Mouse (Mus musculus): ENCODE measurements at regions not wholly inside any gene's neighbourhood (a gene's known extent, or its start where the extent isn't known, plus 50 kb on each side); places are given as distances from the start of the nearest gene placed in this dataset.

DNA sequence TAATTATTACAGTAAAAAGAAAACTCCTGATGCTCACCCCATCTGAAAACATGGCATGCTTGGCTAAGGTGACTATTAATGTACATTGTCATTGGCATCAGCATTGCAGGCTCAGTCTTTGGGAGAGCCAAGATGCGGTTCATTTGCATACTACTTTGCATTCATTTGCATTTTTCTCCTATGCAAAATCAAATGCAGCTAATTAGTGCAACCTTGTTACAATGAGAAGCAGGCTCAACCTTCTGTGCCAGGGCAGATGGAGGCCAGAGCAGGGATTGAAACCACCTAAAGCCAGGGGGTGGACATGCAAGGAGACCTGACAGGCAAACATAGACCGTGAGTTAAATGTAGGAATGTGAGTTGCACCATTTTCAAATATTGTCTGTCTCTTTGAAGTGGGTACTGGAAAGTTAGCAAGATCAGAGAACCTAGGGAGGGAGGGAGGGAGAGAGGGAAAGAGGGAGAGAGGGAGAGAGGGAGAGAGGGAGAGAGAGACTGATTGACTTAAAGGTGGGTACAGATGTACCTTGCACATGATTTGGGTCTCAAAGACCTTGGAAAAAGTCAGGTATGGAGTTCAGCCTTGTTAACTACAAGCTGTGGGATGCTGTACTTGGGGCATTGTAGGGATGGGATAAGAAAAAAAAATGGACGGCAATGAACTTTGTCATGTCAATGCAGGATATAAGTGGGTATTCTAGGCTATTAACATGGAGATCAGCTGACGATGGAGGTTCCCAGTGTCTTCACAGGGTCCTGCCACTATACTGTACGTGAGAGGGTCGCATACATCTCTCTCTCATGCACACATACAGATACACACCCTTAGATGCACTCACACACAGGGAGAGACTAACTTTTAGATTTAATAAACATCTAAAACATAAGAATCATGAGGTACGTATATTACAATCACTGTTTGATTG lies 1362.1 kb upstream of the A1bg start:
- 94% methylated on average over 7 of the region's 7 CpGs for WGBS
- H3K36me3 ChIP-seq (ENCODE audit: insufficient read depth, low read length) = no peaks in the 10 kb centered on the region
- ATAC-seq (replicated peaks; ENCODE audit: low FRiP score, low read depth) = no peak
- no peak overlapping the region for H3K4me3 ChIP-seq (replicated peaks; ENCODE audit: low read depth, low read length)
- no peak overlapping the region for H3K4me2 ChIP-seq (ENCODE audit: low read length)
- no peaks in the 10 kb centered on the region for H3K9me3 ChIP-seq (replicated peaks; ENCODE audit: low read length)
- no peak overlapping the region for H3K9ac ChIP-seq (ENCODE audit: low read depth, low read length)
- no peak for DNase-seq (ENCODE audit: low spot score)
- H3K4me1 ChIP-seq (replicated peaks; ENCODE audit: insufficient read depth, low read length) = peaks cover 15% of the 10 kb centered on the region; the same call in 1 of the 2 replicates
- no peak overlapping the region for H3K27ac ChIP-seq
- no peaks in the 10 kb centered on the region for H3K27me3 ChIP-seq (ENCODE audit: insufficient read depth, low read length)
- TF ChIP-seq CTCF (IDR thresholded peaks at IDR 0.05; ENCODE audit: low read depth) = no peak

DNA sequence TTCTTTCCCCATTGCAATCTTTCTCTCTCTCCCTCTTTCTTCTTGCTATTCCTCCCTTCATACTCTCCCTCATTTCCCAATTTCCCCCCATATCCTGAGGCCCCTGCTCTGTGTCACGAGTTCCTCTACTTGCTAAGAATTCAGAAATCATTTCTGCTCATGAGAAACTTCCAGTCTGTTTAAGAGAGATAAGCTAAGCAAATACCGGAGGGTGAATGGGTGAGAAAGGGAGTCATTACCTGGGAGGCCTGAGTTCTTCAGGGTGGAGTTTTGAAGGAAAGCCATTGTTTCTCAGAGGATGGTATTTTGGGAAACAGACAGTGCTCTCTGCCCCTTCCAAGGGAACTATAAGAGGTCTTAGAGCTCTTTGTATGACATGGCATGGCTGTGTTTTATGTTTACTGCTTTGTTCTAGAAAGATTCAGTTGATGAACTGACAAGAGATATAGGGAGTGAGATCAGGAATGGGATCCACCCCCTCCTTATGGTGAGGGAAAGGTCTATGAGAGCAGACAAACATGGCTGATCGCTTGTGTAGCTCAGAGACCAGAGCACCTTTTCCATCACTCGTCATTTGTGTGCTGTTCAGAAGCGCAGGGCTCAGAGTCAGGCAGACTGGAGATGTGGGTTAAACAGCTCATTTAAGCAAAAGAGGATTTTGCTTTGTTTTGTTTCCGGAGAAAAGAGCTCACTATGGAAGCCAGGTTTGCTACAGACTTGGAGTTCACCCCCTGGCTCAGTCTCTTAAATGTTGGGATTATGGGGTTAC lies 1361.0 kb upstream of the A1bg start:
- no peak for ATAC-seq (replicated peaks; ENCODE audit: low FRiP score, low read depth)
- H3K9me3 ChIP-seq (replicated peaks; ENCODE audit: low read length) = no peaks in the 10 kb centered on the region
- TF ChIP-seq CTCF (IDR thresholded peaks at IDR 0.05; ENCODE audit: low read depth) = no peak
- no peaks in the 10 kb centered on the region for H3K36me3 ChIP-seq (ENCODE audit: insufficient read depth, low read length)
- WGBS = 78% methylated on average over 6 of the region's 6 CpGs
- peaks cover 15% of the 10 kb centered on the region; the same call in 1 of the 2 replicates for H3K4me1 ChIP-seq (replicated peaks; ENCODE audit: insufficient read depth, low read length)
- H3K27me3 ChIP-seq (ENCODE audit: insufficient read depth, low read length) = no peaks in the 10 kb centered on the region
- H3K27ac ChIP-seq = no peak overlapping the region
- no peak overlapping the region for H3K9ac ChIP-seq (ENCODE audit: low read depth, low read length)
- H3K4me2 ChIP-seq (ENCODE audit: low read length) = no peak overlapping the region
- DNase-seq (ENCODE audit: low spot score) = no peak
- H3K4me3 ChIP-seq (replicated peaks; ENCODE audit: low read depth, low read length) = no peak overlapping the region

DNA sequence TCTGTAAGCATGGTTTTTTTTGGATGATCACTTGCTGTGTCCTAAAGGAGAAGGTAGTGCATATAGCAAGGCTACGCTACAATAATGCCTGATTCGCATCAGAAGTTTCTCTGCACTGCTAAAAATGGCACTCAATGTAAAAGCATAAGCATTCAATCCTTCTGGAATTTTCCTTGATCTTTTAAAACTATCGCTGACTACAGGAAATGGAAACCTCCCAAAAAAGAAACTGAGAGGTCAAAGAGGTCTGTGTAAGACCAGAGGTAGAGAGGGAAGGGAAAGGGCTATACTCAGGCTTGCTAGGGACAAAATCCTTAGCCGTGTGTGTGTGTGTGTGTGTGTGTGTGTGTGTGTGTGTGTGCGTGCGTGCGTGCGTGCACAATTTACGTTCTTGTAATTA lies 1359.8 kb upstream of the A1bg start:
- H3K9ac ChIP-seq (ENCODE audit: low read depth, low read length) = no peak overlapping the region
- H3K4me3 ChIP-seq (replicated peaks; ENCODE audit: low read depth, low read length) = no peak overlapping the region
- DNase-seq (ENCODE audit: low spot score) (peak; percentile 61), ATAC-seq (replicated peaks; ENCODE audit: low FRiP score, low read depth) (no peak)
- no peaks in the 10 kb centered on the region for H3K36me3 ChIP-seq (ENCODE audit: insufficient read depth, low read length)
- TF ChIP-seq CTCF (IDR thresholded peaks at IDR 0.05; ENCODE audit: low read depth) = no peak
- 31% methylated on average over 9 of the region's 9 CpGs for WGBS
- H3K27me3 ChIP-seq (ENCODE audit: insufficient read depth, low read length) = no peaks in the 10 kb centered on the region
- peaks cover 15% of the 10 kb centered on the region; the same call in 1 of the 2 replicates for H3K4me1 ChIP-seq (replicated peaks; ENCODE audit: insufficient read depth, low read length)
- H3K4me2 ChIP-seq (ENCODE audit: low read length) = no peak overlapping the region
- H3K27ac ChIP-seq = no peak overlapping the region
- H3K9me3 ChIP-seq (replicated peaks; ENCODE audit: low read length) = no peaks in the 10 kb centered on the region

DNA sequence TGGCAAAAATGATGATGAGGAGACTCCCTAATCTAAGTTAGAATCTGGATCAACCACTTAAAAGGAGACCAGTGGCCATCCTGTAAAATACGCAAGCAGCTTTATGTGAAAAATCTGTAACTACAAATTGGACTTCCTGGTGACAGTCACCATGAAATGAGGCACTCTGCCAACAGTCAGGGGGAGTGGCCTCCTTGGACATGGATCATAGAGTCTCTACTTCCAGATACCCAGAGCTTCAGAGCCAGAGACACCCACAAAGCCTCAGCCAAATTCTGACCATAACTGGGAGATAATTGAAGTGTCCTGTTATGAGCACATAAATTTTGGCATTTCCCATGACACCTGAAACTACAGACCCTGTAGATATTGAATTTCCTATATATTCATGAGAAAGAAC lies 1359.3 kb upstream of the A1bg start:
- H3K4me3 ChIP-seq (replicated peaks; ENCODE audit: low read depth, low read length) = no peak overlapping the region
- H3K27me3 ChIP-seq (ENCODE audit: insufficient read depth, low read length) = no peaks in the 10 kb centered on the region
- no peak for TF ChIP-seq CTCF (IDR thresholded peaks at IDR 0.05; ENCODE audit: low read depth)
- no peaks in the 10 kb centered on the region for H3K9me3 ChIP-seq (replicated peaks; ENCODE audit: low read length)
- DNase-seq (ENCODE audit: low spot score) = peak; percentile 67
- peaks cover 10% of the 10 kb centered on the region; the same call in 1 of the 2 replicates for H3K4me1 ChIP-seq (replicated peaks; ENCODE audit: insufficient read depth, low read length)
- H3K4me2 ChIP-seq (ENCODE audit: low read length) = no peak overlapping the region
- no peak overlapping the region for H3K9ac ChIP-seq (ENCODE audit: low read depth, low read length)
- ATAC-seq (replicated peaks; ENCODE audit: low FRiP score, low read depth) = no peak
- WGBS = 48% methylated on average over 1 of the region's 1 CpGs
- H3K27ac ChIP-seq = no peak overlapping the region
- H3K36me3 ChIP-seq (ENCODE audit: insufficient read depth, low read length) = no peaks in the 10 kb centered on the region

DNA sequence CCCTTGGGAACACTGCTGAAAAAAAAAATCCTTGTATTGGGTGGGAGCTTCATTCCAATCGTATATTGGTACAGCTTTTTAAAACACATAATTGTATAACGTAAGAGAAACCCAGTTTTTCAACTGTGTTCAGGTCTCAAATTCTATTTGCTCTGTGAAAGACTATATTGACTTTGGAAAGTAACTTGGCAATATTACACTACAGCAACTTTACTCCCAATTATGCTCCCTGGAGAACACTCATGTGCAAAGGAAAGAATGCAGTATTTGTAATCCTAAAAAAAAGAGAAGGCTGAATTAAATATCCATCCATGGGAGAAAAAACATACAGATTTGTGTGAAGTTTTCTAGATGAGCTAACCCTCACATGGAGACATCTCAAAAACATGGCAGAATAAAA lies 1356.7 kb upstream of the A1bg start:
- no peaks in the 10 kb centered on the region for H3K36me3 ChIP-seq (ENCODE audit: insufficient read depth, low read length)
- ATAC-seq (replicated peaks; ENCODE audit: low FRiP score, low read depth) = no peak
- no peak overlapping the region for H3K27ac ChIP-seq
- H3K4me3 ChIP-seq (replicated peaks; ENCODE audit: low read depth, low read length) = no peak overlapping the region
- no peak overlapping the region for H3K4me2 ChIP-seq (ENCODE audit: low read length)
- 72% methylated on average over 2 of the region's 2 CpGs for WGBS
- H3K4me1 ChIP-seq (replicated peaks; ENCODE audit: insufficient read depth, low read length) = peaks cover 9% of the 10 kb centered on the region; the same call in 1 of the 2 replicates
- no peaks in the 10 kb centered on the region for H3K27me3 ChIP-seq (ENCODE audit: insufficient read depth, low read length)
- H3K9ac ChIP-seq (ENCODE audit: low read depth, low read length) = no peak overlapping the region
- no peak for DNase-seq (ENCODE audit: low spot score)
- no peak for TF ChIP-seq CTCF (IDR thresholded peaks at IDR 0.05; ENCODE audit: low read depth)
- H3K9me3 ChIP-seq (replicated peaks; ENCODE audit: low read length) = no peaks in the 10 kb centered on the region

DNA sequence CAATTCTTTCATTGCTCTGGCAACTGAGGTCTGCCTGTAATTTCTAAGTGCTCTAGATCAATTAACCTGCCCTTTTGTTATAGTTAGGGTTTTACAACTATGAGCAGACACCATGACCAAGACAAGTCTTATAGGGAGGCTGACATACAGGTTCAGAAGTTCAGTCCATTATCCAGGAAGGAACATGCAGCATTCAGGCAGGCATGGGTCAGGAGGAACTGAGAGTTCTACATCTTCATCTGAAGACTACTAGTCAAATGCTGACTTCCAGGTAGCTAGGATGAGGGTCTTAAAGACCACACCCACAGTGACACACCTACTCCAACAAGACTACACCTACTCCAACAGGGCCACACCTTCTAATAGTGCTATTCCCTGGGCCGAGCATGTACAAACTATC lies 1352.0 kb upstream of the A1bg start:
- no peaks in the 10 kb centered on the region for H3K9me3 ChIP-seq (replicated peaks; ENCODE audit: low read length)
- H3K4me2 ChIP-seq (ENCODE audit: low read length) = no peak overlapping the region
- no peaks in the 10 kb centered on the region for H3K36me3 ChIP-seq (ENCODE audit: insufficient read depth, low read length)
- 93% methylated on average over 1 of the region's 1 CpGs for WGBS
- no peaks in the 10 kb centered on the region for H3K27me3 ChIP-seq (ENCODE audit: insufficient read depth, low read length)
- ATAC-seq (replicated peaks; ENCODE audit: low FRiP score, low read depth) (no peak), DNase-seq (ENCODE audit: low spot score) (no peak)
- H3K27ac ChIP-seq = no peak overlapping the region
- no peaks in the 10 kb centered on the region for H3K4me1 ChIP-seq (replicated peaks; ENCODE audit: insufficient read depth, low read length)
- no peak for TF ChIP-seq CTCF (IDR thresholded peaks at IDR 0.05; ENCODE audit: low read depth)
- H3K4me3 ChIP-seq (replicated peaks; ENCODE audit: low read depth, low read length) = no peak overlapping the region
- no peak overlapping the region for H3K9ac ChIP-seq (ENCODE audit: low read depth, low read length)
